ENCODE assay signal across 35 mouse cellular contexts in genomic region chr2:126195631-126196356, GRCm38 (mm10). TPM values are rescaled to one million over a fixed set of nuclear protein-coding genes. Genes with fewer than 3 reads are reported as not detected.
DNase-seq lines count a peak whose midpoint lies in the region; ATAC-seq and TF ChIP-seq lines count a peak whose summit lies in the region.
"Had no signal": no experiment of that assay in that cellular context is flagged by ENCODE, and none has a peak within 500 bp of the region (broad histone marks: within the 10 kb centered on the region; RNA-seq: fewer than 3 reads in every experiment).

No protein-coding gene starts in this region.

- peaks cover 12% of the 10 kb centered on the region; the same call in 1 of the 2 replicates for H3K4me1 ChIP-seq in embryonic facial prominence, embryonic 13.5 days
- H3K4me1 ChIP-seq in embryonic facial prominence, embryonic 10.5 days, result no peaks in the 10 kb centered on the region
- no peaks in the 10 kb centered on the region for H3K4me1 ChIP-seq in midbrain, postnatal 0 days (ENCODE audit: insufficient read depth, low read length)
- H3K4me1 ChIP-seq in midbrain, embryonic 13.5 days (replicated peaks), result no peaks in the 10 kb centered on the region
- no peaks in the 10 kb centered on the region for H3K4me1 ChIP-seq in embryonic fibroblast, embryonic 13.5 days (ENCODE audit: control insufficient read depth, insufficient read depth, low read length)
- H3K4me1 ChIP-seq in limb, embryonic 15.5 days, result no peaks in the 10 kb centered on the region
- H3K4me1 ChIP-seq: forebrain, embryonic 15.5 days; heart, embryonic 12.5 days; heart, embryonic 15.5 days; hindbrain, embryonic 10.5 days; hindbrain, embryonic 13.5 days; intestine, embryonic 15.5 days had no signal

- DNase-seq in embryonic facial prominence, embryonic 10.5 days (ENCODE audit: low spot score), result no peak
- peak; percentile 1 for DNase-seq in midbrain, postnatal 0 days (ENCODE audit: low spot score)
- DNase-seq in cerebellum, adult 18-20 months, result no peak
- no peak for DNase-seq in right cerebral cortex, adult 18-20 months
- DNase-seq: adrenal gland, adult 2 months; adrenal gland, postnatal 14 days; cerebellum, adult 2 months; cerebellum, adult 9-11 months; cerebellum, postnatal 36 days; embryo, embryonic 11 days; gastrocnemius, adult 2 months; gastrocnemius, postnatal 14 days; heart, adult 18-20 months; heart, postnatal 10 days; heart, postnatal 36 days; kidney, adult 11 months had no signal

- TF ChIP-seq POLR2A in embryonic fibroblast, embryonic 13.5 days (IDR thresholded peaks at IDR 0.05; ENCODE audit: low read depth, low read length), result no peak

- no peak for TF ChIP-seq CTCF in midbrain, postnatal 0 days (IDR thresholded peaks at IDR 0.05)
- no peak for TF ChIP-seq CTCF in embryonic fibroblast, embryonic 13.5 days (IDR thresholded peaks at IDR 0.05; ENCODE audit: borderline replicate concordance, insufficient read depth, low read length)

- H3K27ac ChIP-seq in embryonic facial prominence, embryonic 13.5 days, result peak overlapping the region; percentile 68
- H3K27ac ChIP-seq in embryonic facial prominence, embryonic 10.5 days (replicated peaks), result no peak overlapping the region
- no peak overlapping the region for H3K27ac ChIP-seq in midbrain, postnatal 0 days (ENCODE audit: low read depth, low read length)
- no peak overlapping the region for H3K27ac ChIP-seq in midbrain, embryonic 13.5 days
- peak overlapping the region; percentile 47 for H3K27ac ChIP-seq in embryonic fibroblast, embryonic 13.5 days (ENCODE audit: insufficient read depth, low read length)
- peak overlapping the region; percentile 57 for H3K27ac ChIP-seq in limb, embryonic 15.5 days
- H3K27ac ChIP-seq: forebrain, embryonic 15.5 days; gastrocnemius, adult 2 months; heart, embryonic 15.5 days; hindbrain, embryonic 10.5 days; hindbrain, embryonic 13.5 days; intestine, embryonic 15.5 days had no signal

- no peak overlapping the region for H3K4me3 ChIP-seq in embryonic facial prominence, embryonic 13.5 days
- H3K4me3 ChIP-seq in embryonic facial prominence, embryonic 10.5 days, result no peak overlapping the region
- no peak overlapping the region for H3K4me3 ChIP-seq in midbrain, postnatal 0 days (ENCODE audit: low read depth, low read length)
- H3K4me3 ChIP-seq in midbrain, embryonic 13.5 days (replicated peaks), result no peak overlapping the region
- no peak overlapping the region for H3K4me3 ChIP-seq in embryonic fibroblast, embryonic 13.5 days (ENCODE audit: insufficient read depth, low read length)
- no peak overlapping the region for H3K4me3 ChIP-seq in limb, embryonic 15.5 days
- H3K4me3 ChIP-seq: forebrain, embryonic 15.5 days; gastrocnemius, adult 2 months; heart, embryonic 12.5 days; heart, embryonic 15.5 days; hindbrain, embryonic 10.5 days; hindbrain, embryonic 13.5 days; intestine, embryonic 15.5 days had no signal

- ATAC-seq in embryonic facial prominence, embryonic 13.5 days (ENCODE audit: insufficient number of reproducible peaks, insufficient read depth, low FRiP score, low TSS enrichment, low read depth), result no peak
- no peak for ATAC-seq in midbrain, postnatal 0 days (ENCODE audit: low FRiP score)
- ATAC-seq in midbrain, embryonic 13.5 days, result no peak
- no peak for ATAC-seq in limb, embryonic 15.5 days (ENCODE audit: insufficient number of reproducible peaks, low FRiP score, low TSS enrichment, low read depth)
- ATAC-seq: forebrain, embryonic 15.5 days; hindbrain, embryonic 16.5 days; intestine, embryonic 15.5 days; Patski had no signal

- 0 out of 2 replicates have a peak, but pooled peaks cover 4% of the 10 kb centered on the region for H3K9me3 ChIP-seq in embryonic facial prominence, embryonic 13.5 days
- H3K9me3 ChIP-seq in embryonic facial prominence, embryonic 10.5 days, result no peaks in the 10 kb centered on the region
- H3K9me3 ChIP-seq in midbrain, postnatal 0 days (ENCODE audit: low read length), result no peaks in the 10 kb centered on the region
- H3K9me3 ChIP-seq in midbrain, embryonic 13.5 days, result no peaks in the 10 kb centered on the region
- no peaks in the 10 kb centered on the region for H3K9me3 ChIP-seq in limb, embryonic 15.5 days
- H3K9me3 ChIP-seq: forebrain, embryonic 15.5 days; heart, embryonic 12.5 days; heart, embryonic 15.5 days; hindbrain, embryonic 10.5 days; hindbrain, embryonic 13.5 days; intestine, embryonic 15.5 days had no signal

- H3K4me2 ChIP-seq in embryonic facial prominence, embryonic 13.5 days, result peak overlapping the region; percentile 31
- no peak overlapping the region for H3K4me2 ChIP-seq in midbrain, postnatal 0 days (ENCODE audit: low read depth, low read length, poor library complexity, severe bottlenecking)
- H3K4me2 ChIP-seq in midbrain, embryonic 13.5 days (replicated peaks), result no peak overlapping the region
- H3K4me2 ChIP-seq in limb, embryonic 15.5 days, result no peak overlapping the region
- H3K4me2 ChIP-seq: forebrain, embryonic 15.5 days; heart, embryonic 12.5 days; heart, embryonic 15.5 days; hindbrain, embryonic 13.5 days; intestine, embryonic 15.5 days had no signal

- no peaks in the 10 kb centered on the region for H3K36me3 ChIP-seq in embryonic facial prominence, embryonic 13.5 days
- no peaks in the 10 kb centered on the region for H3K36me3 ChIP-seq in embryonic facial prominence, embryonic 10.5 days (replicated peaks)
- H3K36me3 ChIP-seq in midbrain, postnatal 0 days (ENCODE audit: insufficient read depth, low read length), result no peaks in the 10 kb centered on the region
- no peaks in the 10 kb centered on the region for H3K36me3 ChIP-seq in midbrain, embryonic 13.5 days
- H3K36me3 ChIP-seq in limb, embryonic 15.5 days, result no peaks in the 10 kb centered on the region
- H3K36me3 ChIP-seq: forebrain, embryonic 15.5 days; heart, embryonic 12.5 days; heart, embryonic 15.5 days; hindbrain, embryonic 10.5 days; hindbrain, embryonic 13.5 days; intestine, embryonic 15.5 days had no signal

- 29% methylated on average over 12 of the region's 12 CpGs for WGBS in embryonic facial prominence, embryonic 13.5 days
- WGBS in embryonic facial prominence, embryonic 10.5 days, result 82% methylated on average over 12 of the region's 12 CpGs
- 81% methylated on average over 12 of the region's 12 CpGs for WGBS in midbrain, postnatal 0 days
- WGBS in midbrain, embryonic 13.5 days, result 81% methylated on average over 12 of the region's 12 CpGs
- WGBS in limb, embryonic 15.5 days, result 40% methylated on average over 12 of the region's 12 CpGs

- no peak overlapping the region for H3K9ac ChIP-seq in embryonic facial prominence, embryonic 13.5 days
- H3K9ac ChIP-seq in midbrain, postnatal 0 days (replicated peaks; ENCODE audit: low read length, poor library complexity, severe bottlenecking), result no peak overlapping the region
- no peak overlapping the region for H3K9ac ChIP-seq in midbrain, embryonic 13.5 days (replicated peaks)
- no peak overlapping the region for H3K9ac ChIP-seq in limb, embryonic 15.5 days
- H3K9ac ChIP-seq: forebrain, embryonic 15.5 days; heart, embryonic 12.5 days; heart, embryonic 15.5 days; hindbrain, embryonic 13.5 days; intestine, embryonic 15.5 days had no signal

- no peaks in the 10 kb centered on the region for H3K27me3 ChIP-seq in embryonic facial prominence, embryonic 13.5 days
- H3K27me3 ChIP-seq in embryonic facial prominence, embryonic 10.5 days (replicated peaks; ENCODE audit: low read depth, poor library complexity, severe bottlenecking), result no peaks in the 10 kb centered on the region
- no peaks in the 10 kb centered on the region for H3K27me3 ChIP-seq in midbrain, postnatal 0 days (ENCODE audit: insufficient read depth, low read length)
- no peaks in the 10 kb centered on the region for H3K27me3 ChIP-seq in midbrain, embryonic 13.5 days
- H3K27me3 ChIP-seq in limb, embryonic 15.5 days, result no peaks in the 10 kb centered on the region
- H3K27me3 ChIP-seq: forebrain, embryonic 15.5 days; heart, embryonic 12.5 days; heart, embryonic 15.5 days; hindbrain, embryonic 13.5 days; intestine, embryonic 15.5 days; Patski had no signal

RNA-seq across cellular contexts. Expression of gene Gm17555, which starts 19.1 kb away (rescaled TPM):
- not detected in 2 replicates for polyA plus RNA-seq in embryonic facial prominence, embryonic 13.5 days (2015; fragmentation: Nextera tagmentation; extraction: Ambion mirVana)
- not detected in 2 replicates for polyA plus RNA-seq in embryonic facial prominence, embryonic 10.5 days (2016; fragmentation: Nextera tagmentation; extraction: Ambion mirVana)
- not detected in 2 replicates for total RNA-seq in midbrain, postnatal 0 days (2014; rRNA removed)
- not detected in 2 replicates for polyA plus RNA-seq in midbrain, postnatal 0 days (2015; fragmentation: Nextera tagmentation; extraction: Ambion mirVana)
- polyA plus RNA-seq in midbrain, embryonic 13.5 days (2015; fragmentation: Nextera tagmentation; extraction: Ambion mirVana), result not detected in 2 replicates
- not detected in 2 replicates for polyA plus RNA-seq in embryonic fibroblast, embryonic 13.5 days (2011; ENCODE audit: insufficient read length, low read depth, missing spikeins)
- polyA plus RNA-seq in limb, embryonic 15.5 days (2015; fragmentation: Nextera tagmentation; extraction: Ambion mirVana), result not detected in 2 replicates
- total RNA-seq: adrenal gland, adult 2 months; adrenal gland, postnatal 14 days; adrenal gland, postnatal 4 days; ES-E14; gastrocnemius, adult 2 months; gastrocnemius, postnatal 14 days; gastrocnemius, postnatal 4 days; heart, adult 18-20 months; heart, postnatal 10 days; heart, postnatal 36 days had no signal
- polyA plus RNA-seq: adrenal gland, adult 2 months; cerebellum, adult 2 months; cortical plate, adult 2 months; embryonic facial prominence, embryonic 11.5 days; forebrain, embryonic 11.5 days; forebrain, embryonic 15.5 days; frontal cortex, adult 2 months; heart, embryonic 12.5 days; heart, embryonic 15.5 days; hindbrain, embryonic 10.5 days; hindbrain, embryonic 13.5 days; hindbrain, embryonic 16.5 days; intestine, embryonic 15.5 days; Patski had no signal

RNA-seq across cellular contexts. Expression of gene Dtwd1, which starts 43.9 kb away (rescaled TPM):
- 28.3 and 33.3 TPM in 2 replicates for polyA plus RNA-seq in embryonic facial prominence, embryonic 13.5 days (2015; fragmentation: Nextera tagmentation; extraction: Ambion mirVana)
- 28.1 and 29.8 TPM in 2 replicates for polyA plus RNA-seq in embryonic facial prominence, embryonic 10.5 days (2016; fragmentation: Nextera tagmentation; extraction: Ambion mirVana)
- total RNA-seq in midbrain, postnatal 0 days (2014; rRNA removed), result 7.4 TPM in 2 replicates
- 15.5 and 16.7 TPM in 2 replicates for polyA plus RNA-seq in midbrain, postnatal 0 days (2015; fragmentation: Nextera tagmentation; extraction: Ambion mirVana)
- polyA plus RNA-seq in midbrain, embryonic 13.5 days (2015; fragmentation: Nextera tagmentation; extraction: Ambion mirVana), result 20.7 and 21.1 TPM in 2 replicates
- polyA plus RNA-seq in embryonic fibroblast, embryonic 13.5 days (2011; ENCODE audit: insufficient read length, low read depth, missing spikeins), result 13.6 and 17.4 TPM in 2 replicates
- polyA plus RNA-seq in limb, embryonic 15.5 days (2015; fragmentation: Nextera tagmentation; extraction: Ambion mirVana), result 25.7 and 25.9 TPM in 2 replicates

RNA-seq across cellular contexts. Expression of gene Fam227b, which starts 44.0 kb away (rescaled TPM):
- polyA plus RNA-seq in embryonic facial prominence, embryonic 13.5 days (2015; fragmentation: Nextera tagmentation; extraction: Ambion mirVana), result not detected in 2 replicates
- not detected in 2 replicates for polyA plus RNA-seq in embryonic facial prominence, embryonic 10.5 days (2016; fragmentation: Nextera tagmentation; extraction: Ambion mirVana)
- 0.57 TPM in 1 of 2 replicates, not detected in the other for total RNA-seq in midbrain, postnatal 0 days (2014; rRNA removed)
- polyA plus RNA-seq in midbrain, postnatal 0 days (2015; fragmentation: Nextera tagmentation; extraction: Ambion mirVana), result not detected in 2 replicates
- polyA plus RNA-seq in midbrain, embryonic 13.5 days (2015; fragmentation: Nextera tagmentation; extraction: Ambion mirVana), result not detected in 2 replicates
- polyA plus RNA-seq in embryonic fibroblast, embryonic 13.5 days (2011; ENCODE audit: insufficient read length, low read depth, missing spikeins), result not detected in 2 replicates
- not detected in 2 replicates for polyA plus RNA-seq in limb, embryonic 15.5 days (2015; fragmentation: Nextera tagmentation; extraction: Ambion mirVana)
- total RNA-seq: adrenal gland, postnatal 14 days; adrenal gland, postnatal 4 days; ES-E14; gastrocnemius, adult 2 months; gastrocnemius, postnatal 14 days; gastrocnemius, postnatal 4 days; heart, postnatal 10 days; heart, postnatal 36 days had no signal
- polyA plus RNA-seq: adrenal gland, adult 2 months; embryonic facial prominence, embryonic 11.5 days; forebrain, embryonic 11.5 days; forebrain, embryonic 15.5 days; heart, embryonic 12.5 days; heart, embryonic 15.5 days; hindbrain, embryonic 10.5 days; hindbrain, embryonic 13.5 days; hindbrain, embryonic 16.5 days; intestine, embryonic 15.5 days; Patski had no signal

Comparison
In these comparisons a context has a peak if more than half of its experiments do, and no peak if none do; other contexts are left out.
1. H3K27ac ChIP-seq: peak in embryonic facial prominence, embryonic 13.5 days (single experiment), embryonic fibroblast, embryonic 13.5 days (single experiment) and limb, embryonic 15.5 days (single experiment); none in embryonic facial prominence, embryonic 10.5 days (single experiment), midbrain, postnatal 0 days (single experiment) and midbrain, embryonic 13.5 days (single experiment).